Mouse (Mus musculus) thymus, postnatal 0 days (tissue): Measurements from ENCODE around the gene Qrsl1. TPM values are rescaled to one million over a fixed set of nuclear protein-coding genes. Genes with fewer than 3 reads are reported as not detected.
"Not testable (repeated sequence)": the region's sequence is repeated elsewhere in the genome, so short reads cannot be mapped to it uniquely, and the experiment has no call there.

Experiments used
- DNase-seq: peaks from one replicate; pipeline ENCODE4 v3.0.0-alpha.2; 2015; ENCODE audit warnings: low spot score
- polyA plus RNA-seq: library from polyadenylated mRNA; unstranded; fragments of >200 nt; fragmentation: Nextera tagmentation; extraction: Ambion mirVana; gene quantifications from 2 replicates; pipeline ENCODE4 v1.2.1, GENCODE M21; 2015

The Qrsl1 gene
- polyA plus RNA-seq: 21.7 and 24.2 TPM in 2 replicates

- peak; percentile 94 for DNase-seq
Measured at GRCm38 (mm10) chr10:43901578-43902194, at the start of gene Qrsl1, which contains the start of gene Rtn4ip1. TSS of gene Qrsl1 (minus strand) at chr10:43901745. TSS of gene Rtn4ip1 (plus strand) at chr10:43901807.

- no peak for DNase-seq
Measured at GRCm38 (mm10) chr10:43945435-43945834, 43.9 kb upstream of the Qrsl1 start.

DNA sequence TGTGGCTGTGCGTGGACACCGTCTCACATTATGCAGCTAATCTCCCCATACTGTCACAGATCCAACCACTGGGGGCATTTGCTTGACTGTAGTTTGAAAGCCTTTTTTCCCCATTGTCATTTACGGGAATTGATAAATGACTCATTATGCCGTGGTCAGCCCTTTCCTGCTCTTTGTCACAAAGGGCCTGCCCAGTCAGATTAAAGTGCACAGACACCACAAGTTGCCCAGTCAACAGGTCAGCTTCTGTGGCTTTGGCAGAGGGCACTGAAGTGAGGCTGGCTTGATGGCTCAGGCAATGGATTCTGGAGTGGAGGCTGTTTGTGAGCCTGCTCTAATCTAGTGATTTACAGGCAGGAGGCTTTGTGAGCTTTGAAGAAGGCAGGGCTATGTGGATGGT is 42.2 kb upstream of the Qrsl1 start:
- DNase-seq: no peak

DNA sequence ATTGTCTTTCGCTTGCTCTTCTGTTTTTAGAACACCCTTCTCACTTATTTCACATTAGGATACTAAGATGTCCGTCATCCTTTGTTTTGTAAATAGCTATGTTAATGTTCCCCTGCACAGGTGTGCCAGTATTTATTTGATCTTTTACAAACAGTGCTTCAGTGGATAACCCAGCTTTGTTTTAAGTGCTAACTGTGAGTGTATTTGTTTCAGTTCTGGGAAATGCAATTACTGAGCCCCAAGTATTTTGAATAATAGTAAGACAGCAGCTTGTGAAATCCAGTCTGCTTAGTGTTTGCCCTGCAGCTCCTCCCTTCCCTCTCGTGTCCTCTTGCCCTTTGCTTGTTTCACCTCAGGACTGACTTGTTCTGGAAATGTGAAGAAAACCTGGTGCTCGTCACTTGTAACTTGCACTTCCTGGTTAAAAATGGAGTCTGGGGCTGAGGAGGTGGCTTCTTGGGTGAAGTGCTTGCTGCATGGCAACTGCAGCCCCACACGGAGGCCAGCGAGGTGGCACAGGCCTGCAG is 37.7 kb upstream of the Qrsl1 start:
- DNase-seq: no peak

DNA sequence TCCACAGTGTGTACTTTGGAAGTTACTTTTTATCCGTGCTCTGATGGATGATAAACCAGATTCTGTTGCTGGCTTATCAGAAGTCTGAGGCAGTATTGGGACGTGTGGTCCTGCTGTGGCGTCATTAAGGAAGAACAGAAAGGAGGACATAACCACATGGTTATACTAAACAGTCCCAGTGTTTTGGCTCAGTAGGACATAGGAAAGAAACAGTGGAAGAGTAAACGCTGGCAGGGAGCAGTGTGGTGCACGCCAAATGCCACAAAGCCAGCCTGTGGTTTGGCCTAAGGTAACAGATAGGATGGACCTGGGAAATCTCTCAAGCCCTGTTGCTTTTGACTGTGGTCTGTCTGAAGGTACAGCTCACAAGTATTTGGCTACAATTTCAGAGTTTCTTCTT is 27.1 kb upstream of the Qrsl1 start:
- DNase-seq: no peak

DNA sequence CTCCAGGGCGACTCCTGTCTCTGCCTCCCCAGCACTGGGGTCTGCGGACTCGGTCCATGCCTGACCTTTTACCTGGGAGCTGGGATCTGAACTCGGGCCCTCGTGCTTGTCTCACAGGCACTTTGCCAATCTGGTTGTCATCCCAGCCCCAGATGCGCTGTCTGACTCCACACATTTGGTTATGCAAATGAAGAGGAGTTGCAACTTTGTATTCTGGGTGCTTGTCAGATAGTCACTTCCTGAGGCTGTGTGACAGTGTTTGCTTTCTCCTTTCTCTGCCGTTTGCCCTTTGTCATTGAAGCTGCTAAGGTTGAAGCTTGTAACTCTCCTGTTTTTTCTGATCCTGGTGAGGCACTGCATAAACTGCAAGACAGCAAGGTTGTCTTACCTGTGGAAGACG is 26.2 kb upstream of the Qrsl1 start:
- DNase-seq: no peak

GRCm38 (mm10) chr10:43925776-43926175 is 24.2 kb upstream of the Qrsl1 start:
- not testable (repeated sequence) for DNase-seq

DNA sequence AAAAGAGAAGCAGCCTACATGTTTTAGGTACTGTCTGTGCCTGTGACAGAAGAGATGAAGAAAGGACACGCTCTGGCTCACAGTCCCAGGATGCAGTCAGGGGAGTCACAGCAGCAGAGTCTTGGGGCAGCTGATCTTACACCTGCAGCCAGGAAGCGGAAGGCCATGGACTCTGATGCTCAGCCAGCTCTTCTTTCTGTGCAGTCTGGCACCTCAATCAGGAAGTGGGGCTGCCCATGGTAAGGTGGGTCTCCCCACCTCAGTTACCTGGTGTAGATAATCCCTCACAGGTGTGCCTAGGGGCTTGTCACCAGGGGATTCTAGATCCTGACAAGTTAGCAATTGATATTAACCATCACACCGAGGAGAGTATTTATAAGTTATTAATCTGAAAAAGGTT is 21.6 kb upstream of the Qrsl1 start:
- DNase-seq: no peak

GRCm38 (mm10) chr10:43918696-43919608 is 17.4 kb upstream of the Qrsl1 start:
- peak; percentile 84 for DNase-seq

GRCm38 (mm10) chr10:43916737-43917136 is 15.2 kb upstream of the Qrsl1 start:
- DNase-seq: no peak

DNA sequence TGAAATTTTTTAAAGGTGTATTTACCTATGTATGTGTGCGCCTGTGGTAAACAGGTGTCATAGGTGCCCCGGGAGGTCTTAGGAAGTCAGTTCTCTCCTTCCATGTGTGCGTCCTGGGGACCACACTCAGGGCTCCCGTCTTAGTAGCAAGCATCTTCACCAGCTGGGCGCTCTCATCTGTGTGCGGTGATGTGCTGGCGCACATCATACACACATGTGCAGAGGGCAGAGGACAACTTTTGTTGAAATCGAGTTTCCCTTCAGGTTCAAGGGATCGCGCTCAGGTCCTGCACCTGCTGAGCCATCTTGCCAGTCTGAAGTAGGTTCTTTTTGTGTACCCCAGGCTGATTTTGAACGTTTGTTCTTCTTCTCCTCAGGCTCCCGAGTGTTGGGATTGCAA is 14.6 kb upstream of the Qrsl1 start:
- no peak for DNase-seq

- DNase-seq: no peak
Measured at GRCm38 (mm10) chr10:43912236-43912635, 10.7 kb upstream of the Qrsl1 start.

DNA sequence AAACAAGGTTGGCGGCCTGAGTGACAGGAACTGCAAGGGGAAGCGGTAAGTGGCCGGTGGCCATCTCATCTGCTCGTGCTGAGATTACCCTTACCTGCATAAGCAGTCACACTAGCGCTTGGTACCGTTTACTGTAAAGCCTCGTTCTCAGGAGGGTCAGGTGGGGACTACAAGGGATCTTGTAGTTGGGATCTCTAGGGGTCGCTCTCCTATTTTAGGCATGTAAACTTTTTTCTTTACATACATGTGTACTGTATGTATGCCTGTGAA is 9.3 kb upstream of the Qrsl1 start:
- no peak for DNase-seq

DNA sequence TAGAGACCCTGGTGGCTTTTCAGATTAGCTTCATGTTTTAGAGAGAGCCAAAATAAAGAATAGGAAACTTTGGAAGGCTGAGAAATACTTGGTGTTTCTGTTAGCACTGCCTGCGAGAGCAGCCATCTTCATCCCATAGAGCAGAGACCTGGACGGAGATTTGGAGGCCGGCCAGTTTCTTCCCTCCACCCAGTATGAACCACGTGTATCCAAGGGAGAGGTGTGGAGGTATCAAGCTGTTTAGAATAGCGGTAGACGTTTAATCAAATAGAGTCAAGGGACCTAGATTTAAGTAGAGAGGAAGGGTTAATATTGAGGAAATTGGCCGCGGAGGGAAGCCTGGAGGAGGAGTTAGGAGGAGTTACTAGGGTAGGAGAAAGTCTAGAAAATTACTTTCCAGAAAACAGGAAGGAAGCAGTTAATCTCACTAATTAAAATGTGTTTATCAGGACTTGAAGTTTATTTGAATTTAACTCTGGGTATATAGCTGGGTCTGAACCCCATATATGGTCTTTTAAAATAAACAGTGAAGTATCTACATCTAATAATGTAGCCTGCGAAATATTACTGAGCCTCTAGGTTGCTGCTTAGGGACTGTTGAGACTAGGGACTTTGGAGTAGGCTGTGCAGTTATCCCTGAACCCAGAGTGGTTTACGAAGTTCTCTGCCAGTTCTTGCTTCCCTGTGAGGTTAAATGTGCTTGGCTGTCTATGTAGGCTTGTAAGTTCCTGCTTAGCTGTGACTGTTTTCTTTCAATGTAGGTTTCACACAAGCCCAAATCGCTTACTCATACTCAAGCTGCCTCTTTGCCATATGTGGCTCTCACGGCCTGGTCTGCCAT is 8.7 kb upstream of the Qrsl1 start:
- DNase-seq: no peak

- no peak for DNase-seq
Measured at GRCm38 (mm10) chr10:43904569-43904968, 3.0 kb upstream of the Qrsl1 start.

DNA sequence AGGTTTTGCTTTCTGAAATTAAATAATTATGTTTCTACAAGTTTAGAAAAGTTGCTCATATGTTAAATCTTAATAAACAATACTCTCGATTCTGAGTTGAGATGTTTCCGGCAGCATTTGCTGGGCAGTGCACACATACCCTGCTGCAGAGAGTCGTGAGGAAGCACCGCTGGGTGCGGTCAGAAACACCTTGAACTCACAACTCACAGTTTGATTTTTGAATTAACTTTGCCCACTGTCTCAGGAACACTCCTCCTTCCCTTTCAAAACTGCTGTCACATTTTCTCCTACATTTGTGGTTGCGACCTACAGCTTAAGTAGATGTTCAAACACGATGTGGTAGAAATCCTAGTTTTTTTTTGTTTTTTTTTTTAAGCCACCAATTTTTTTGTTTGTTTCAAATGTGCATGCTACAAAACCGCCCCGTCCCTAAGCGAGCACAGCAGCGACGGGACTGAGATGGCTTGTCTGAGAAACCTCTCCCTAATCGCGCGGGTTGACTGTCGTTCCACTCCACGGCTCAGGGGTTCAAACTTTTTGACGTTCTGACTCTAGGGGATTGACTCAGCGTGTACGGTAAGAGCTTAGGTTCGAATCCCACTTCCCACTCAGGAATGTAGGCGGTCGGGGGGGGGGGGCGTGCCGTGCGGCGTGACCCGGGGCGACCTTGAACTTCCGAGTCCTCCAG is 518 bp downstream of the Qrsl1 start:
- DNase-seq: peak; percentile 19

DNA sequence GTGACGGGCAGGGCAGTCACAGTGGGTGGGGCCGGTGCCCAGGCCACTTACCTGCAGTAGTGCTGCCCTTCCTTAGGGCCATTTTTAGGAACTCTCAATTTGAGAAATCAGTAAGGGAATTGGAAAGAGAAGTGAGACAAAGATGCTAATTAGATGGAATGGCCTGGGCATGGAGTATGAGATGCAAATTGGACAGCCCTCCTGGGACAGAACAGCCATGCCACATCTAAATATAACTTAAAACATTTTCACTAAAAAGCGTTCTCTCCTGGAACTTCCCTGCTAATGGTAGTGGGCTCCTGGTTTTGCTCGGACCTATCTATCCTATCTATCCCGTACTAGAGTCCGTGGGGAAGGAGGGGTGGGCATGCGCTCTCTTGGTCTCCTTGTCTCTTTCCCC is 3.3 kb downstream of the Qrsl1 start:
- DNase-seq: no peak

DNA sequence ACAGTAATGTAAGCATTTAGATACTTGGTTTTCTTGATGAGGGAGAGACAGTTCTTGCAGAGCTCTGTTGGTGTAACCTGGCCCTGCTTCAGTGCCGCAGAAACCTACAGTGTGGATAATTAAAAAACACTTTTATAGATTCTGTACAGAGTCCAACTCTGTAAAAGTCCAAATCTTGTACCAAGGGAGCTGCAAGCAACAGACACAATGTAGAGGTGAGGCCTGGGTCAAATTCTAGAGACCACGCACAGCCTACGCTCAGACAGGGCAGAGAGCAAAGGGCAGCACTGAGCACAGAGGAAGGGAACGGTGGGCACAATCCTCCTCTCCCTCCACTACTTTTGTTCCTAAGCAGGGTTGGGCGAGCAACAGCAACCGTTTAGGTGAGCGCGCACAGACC is 5.5 kb downstream of the Qrsl1 start:
- DNase-seq: no peak

GRCm38 (mm10) chr10:43892971-43893370 is 8.6 kb downstream of the Qrsl1 start:
- no peak for DNase-seq

- no peak for DNase-seq
Measured at GRCm38 (mm10) chr10:43888976-43889375, 12.6 kb downstream of the Qrsl1 start.

GRCm38 (mm10) chr10:43887676-43888075 is 13.9 kb downstream of the Qrsl1 start:
- DNase-seq: no peak
